Mouse (Mus musculus): Measurements from ENCODE around the gene Ms4a4b. TPM values are rescaled to one million over a fixed set of nuclear protein-coding genes. Genes with fewer than 3 reads are reported as not detected.
"Not testable (repeated sequence)": the region's sequence is repeated elsewhere in the genome, so short reads cannot be mapped to it uniquely, and the experiment has no call there.

Ms4a4b gene
- polyA plus RNA-seq, 1 experiment: 5.0 TPM

- DNase-seq (ENCODE audit: low spot score): no peak
Observed at GRCm38 (mm10) chr19:11486599-11486998, 43.2 kb downstream of the Ms4a4b start.

- no peak for DNase-seq (ENCODE audit: low spot score)
Observed at GRCm38 (mm10) chr19:11491406-11492189, 48.2 kb downstream of the Ms4a4b start.

- no peak for DNase-seq (ENCODE audit: low spot score)
Observed at GRCm38 (mm10) chr19:11492671-11493070, 49.3 kb downstream of the Ms4a4b start.

GRCm38 (mm10) chr19:11494519-11494918 lies 51.2 kb downstream of the Ms4a4b start:
- DNase-seq (ENCODE audit: low spot score): no peak

- DNase-seq (ENCODE audit: low spot score): no peak
Observed at GRCm38 (mm10) chr19:11496361-11496760, 53.0 kb downstream of the Ms4a4b start.

- DNase-seq (ENCODE audit: low spot score): not testable (repeated sequence)
Observed at GRCm38 (mm10) chr19:11497300-11497699, 53.9 kb downstream of the Ms4a4b start.

- no peak for DNase-seq (ENCODE audit: low spot score)
Observed at GRCm38 (mm10) chr19:11500796-11501195, 57.4 kb downstream of the Ms4a4b start.

GRCm38 (mm10) chr19:11501326-11501725 lies 58.0 kb downstream of the Ms4a4b start:
- DNase-seq (ENCODE audit: low spot score): no peak

GRCm38 (mm10) chr19:11504857-11505256 lies 61.5 kb downstream of the Ms4a4b start:
- no peak for DNase-seq (ENCODE audit: low spot score)

GRCm38 (mm10) chr19:11513458-11513857 lies 70.1 kb downstream of the Ms4a4b start:
- no peak for DNase-seq (ENCODE audit: low spot score)

- DNase-seq (ENCODE audit: low spot score): no peak
Observed at GRCm38 (mm10) chr19:11516246-11516645, 72.9 kb downstream of the Ms4a4b start, which contains the start of gene Ms4a6b. Ms4a6b (plus strand) TSS chr19:11516512.

Other genes starting within 250 kb of the Ms4a4b start
- gene Ms4a13, start 246.8 kb upstream of the Ms4a4b start, polyA plus RNA-seq (2012; rRNA removed): not detected in 2 replicates
- gene Ms4a12, start 211.1 kb upstream of the Ms4a4b start, polyA plus RNA-seq (2012; rRNA removed): not detected in 2 replicates
- 0.10 and 0.25 TPM in 2 replicates for gene Ms4a1, start 177.3 kb upstream of the Ms4a4b start, polyA plus RNA-seq (2012; rRNA removed)
- not detected in 2 replicates for gene Ms4a5, start 159.7 kb upstream of the Ms4a4b start, polyA plus RNA-seq (2012; rRNA removed)
- gene Ms4a14, start 129.1 kb upstream of the Ms4a4b start, polyA plus RNA-seq (2012; rRNA removed): 1.6 and 2.0 TPM in 2 replicates
- 11.5 and 16.8 TPM in 2 replicates for gene Ms4a7, start 107.4 kb upstream of the Ms4a4b start, polyA plus RNA-seq (2012; rRNA removed)
- gene Ms4a4a, start 68.0 kb upstream of the Ms4a4b start, polyA plus RNA-seq (2012; rRNA removed): 3.4 and 3.8 TPM in 2 replicates
- 1.5 and 2.5 TPM in 2 replicates for gene Ms4a4c, start 38.8 kb upstream of the Ms4a4b start, polyA plus RNA-seq (2012; rRNA removed)
- 12.8 and 13.3 TPM in 2 replicates for gene Ms4a6c, start 25.8 kb downstream of the Ms4a4b start, polyA plus RNA-seq (2012; rRNA removed)
- 0.69 and 0.70 TPM in 2 replicates for gene Gm8369, start 42.4 kb downstream of the Ms4a4b start, polyA plus RNA-seq (2012; rRNA removed)
- gene Ms4a6b, start 73.0 kb downstream of the Ms4a4b start, polyA plus RNA-seq (2012; rRNA removed): 9.2 and 14.0 TPM in 2 replicates
- 45.9 and 47.7 TPM in 2 replicates for gene Ms4a4d, start 93.2 kb downstream of the Ms4a4b start, polyA plus RNA-seq (2012; rRNA removed)
- 5.2 and 6.5 TPM in 2 replicates for gene Ms4a6d, start 161.3 kb downstream of the Ms4a4b start, polyA plus RNA-seq (2012; rRNA removed)
- gene Ms4a2, start 180.2 kb downstream of the Ms4a4b start, polyA plus RNA-seq (2012; rRNA removed): 0.19 and 0.21 TPM in 2 replicates
- gene Ms4a3, start 197.3 kb downstream of the Ms4a4b start, polyA plus RNA-seq (2012; rRNA removed): not detected in 2 replicates
- gene Oosp2, start 217.0 kb downstream of the Ms4a4b start, polyA plus RNA-seq (2012; rRNA removed): not detected in 2 replicates
- not detected in 2 replicates for gene Oosp1, start 247.6 kb downstream of the Ms4a4b start, polyA plus RNA-seq (2012; rRNA removed)